Mouse (Mus musculus) thymus, adult 2 months (tissue): Measurements from ENCODE around the gene Usp49. TPM values are rescaled to one million over a fixed set of nuclear protein-coding genes. Genes with fewer than 3 reads are reported as not detected.

Experiments used
- DNase-seq: peaks from one replicate; pipeline ENCODE4 v3.0.0; 2021
- H3K27ac ChIP-seq: fragments of 200-500 bp; 2 replicates; pipeline ENCODE4 v1.5.1; 2012; ENCODE audit warnings: low read length, control low read depth; ENCODE audit not compliant: control insufficient read depth, insufficient read depth
- H3K27me3 ChIP-seq: fragments of 200-500 bp; 2 replicates; pipeline ENCODE4 v1.6.1; 2012; ENCODE audit warnings: mild to moderate bottlenecking, low read length, moderate library complexity, mixed read lengths; ENCODE audit not compliant: control insufficient read depth, insufficient read depth
- H3K36me3 ChIP-seq: fragments of 200-500 bp; 2 replicates; pipeline ENCODE4 v1.6.1; 2012; ENCODE audit warnings: mild to moderate bottlenecking, low read length, moderate library complexity; ENCODE audit not compliant: control insufficient read depth, insufficient read depth
- H3K4me1 ChIP-seq: fragments of 200-500 bp; replicated peaks from 2 replicates; pipeline ENCODE4 v1.6.1; 2012; ENCODE audit warnings: low read length; ENCODE audit not compliant: control insufficient read depth, insufficient read depth
- H3K4me3 ChIP-seq: fragments of 200-500 bp; 2 replicates; pipeline ENCODE4 v1.5.1; 2012; ENCODE audit warnings: mild to moderate bottlenecking, low read length, control low read depth, moderate library complexity; ENCODE audit not compliant: control insufficient read depth, insufficient read depth
- CTCF ChIP-seq: fragments of 200-500 bp; IDR thresholded peaks from 2 replicates; pipeline ENCODE4 v1.5.1; 2012; ENCODE audit warnings: mild to moderate bottlenecking, control low read depth, low read length, moderate library complexity, borderline replicate concordance; ENCODE audit not compliant: control insufficient read depth, poor library complexity, insufficient read depth; ENCODE audit errors: extremely low read depth
- POLR2A ChIP-seq: fragments of 200-500 bp; IDR thresholded peaks from 2 replicates; pipeline ENCODE4 v1.6.1; 2012; ENCODE audit warnings: mild to moderate bottlenecking, low read length, control low read depth, moderate library complexity; ENCODE audit not compliant: control insufficient read depth, poor library complexity, insufficient read depth; ENCODE audit errors: extremely low read depth
- WGBS: fragments of 180-500 bp; shearing (Covaris S2); methylation state at CpG from one replicate; pipeline ENCODE4 v1.1.7; 2018; 5-methylcytosine and 5-hydroxymethylcytosine counted together
- polyA plus RNA-seq: library from polyadenylated mRNA; depleted of rRNA; stranded (reverse); fragments of >200 nt; gene quantifications from 2 replicates; pipeline ENCODE4 v1.2.3, GENCODE M21; 2012

Gene Usp49
- polyA plus RNA-seq, 1 experiment, result 12.5 TPM

DNA sequence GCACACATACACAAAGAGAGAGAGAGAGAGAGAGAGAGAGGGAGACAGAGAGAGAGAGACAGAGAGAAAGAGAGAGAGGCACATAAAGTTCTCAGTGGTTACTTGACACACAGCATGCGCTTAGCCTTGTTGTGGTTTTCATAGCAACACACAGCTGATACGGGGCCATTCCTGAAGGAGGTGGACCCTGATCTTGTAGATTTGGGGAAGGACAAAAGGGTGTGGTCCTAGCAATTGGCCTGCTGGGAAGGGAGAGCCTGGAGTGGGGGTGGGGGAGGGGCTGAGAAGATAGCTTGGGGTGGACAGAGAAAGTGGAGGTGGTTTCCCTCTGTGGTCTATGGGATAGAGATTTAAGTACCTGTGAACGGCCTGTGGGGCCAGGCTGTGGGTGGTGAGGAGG, 79.5 kb downstream of the Usp49 start:
- WGBS, result 14% methylated on average over 3 of the region's 3 CpGs
- no peak for TF ChIP-seq CTCF
- TF ChIP-seq POLR2A, result no peak
- Histone ChIP-seq H3K4me3 (no peak overlapping the region), H3K27ac (no peak overlapping the region), H3K27me3 (no peaks in the 10 kb centered on the region), H3K4me1 (no peaks in the 10 kb centered on the region), H3K36me3 (no peaks in the 10 kb centered on the region)
- no peak for DNase-seq

DNA sequence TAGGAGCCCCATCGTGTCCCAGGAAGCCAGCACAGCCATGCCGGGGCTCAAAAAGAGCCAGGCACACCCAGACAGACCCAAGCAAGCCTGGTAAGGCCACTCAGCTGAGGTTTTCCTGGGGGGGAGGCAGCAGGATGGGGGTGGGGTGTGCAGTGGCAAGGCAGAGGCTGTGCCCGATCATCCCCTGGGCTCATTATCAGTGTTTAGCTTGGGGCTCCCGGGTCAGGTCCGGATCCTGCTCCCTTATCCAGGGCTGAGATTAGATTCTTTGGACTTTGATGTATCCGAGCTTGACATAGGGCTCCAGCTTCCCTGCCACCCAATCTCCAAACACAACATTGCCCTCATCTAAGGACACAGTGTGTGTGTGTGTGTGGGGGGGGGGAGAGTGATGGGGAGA, 81.4 kb downstream of the Usp49 start:
- Histone ChIP-seq H3K4me1 (no peaks in the 10 kb centered on the region), H3K4me3 (no peak overlapping the region), H3K27me3 (no peaks in the 10 kb centered on the region), H3K27ac (no peak overlapping the region), H3K36me3 (no peaks in the 10 kb centered on the region)
- DNase-seq, result no peak
- TF ChIP-seq CTCF (no peak), POLR2A (no peak)
- 88% methylated on average over 6 of the region's 6 CpGs for WGBS

DNA sequence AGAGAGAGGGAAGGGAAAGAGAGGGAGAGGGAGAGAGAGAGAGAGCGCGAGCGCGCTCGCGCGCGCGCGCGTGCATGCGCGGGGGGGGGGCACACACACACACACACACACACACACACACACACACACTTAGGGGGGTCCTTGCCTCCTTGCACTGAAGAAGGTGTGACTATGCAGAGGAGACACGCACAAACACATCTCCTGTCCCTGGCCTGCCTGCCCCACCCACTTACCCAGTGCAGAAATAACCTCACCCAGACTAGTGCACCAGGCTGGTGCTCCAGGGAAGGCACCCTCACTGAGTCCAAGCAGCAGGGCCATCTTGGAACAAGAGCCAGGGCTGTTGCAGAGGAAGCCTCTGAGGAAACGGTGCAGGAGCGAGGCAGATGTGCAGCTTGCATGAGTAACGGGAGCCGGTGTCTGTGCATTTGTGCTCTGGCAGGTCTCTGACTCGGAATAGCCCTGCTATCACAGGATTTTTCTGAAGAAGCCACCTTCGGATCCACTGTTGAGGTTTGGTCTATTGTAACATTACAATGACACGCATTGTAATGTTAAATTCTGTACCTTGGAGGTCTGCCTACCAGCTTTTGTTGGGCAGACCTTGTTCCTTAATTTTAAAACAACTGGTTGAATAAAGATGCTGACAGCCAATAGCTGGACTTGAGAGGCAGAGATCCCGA, 82.5 kb downstream of the Usp49 start:
- no peak for TF ChIP-seq CTCF
- no peak for TF ChIP-seq POLR2A
- Histone ChIP-seq H3K27ac (no peak overlapping the region), H3K27me3 (no peaks in the 10 kb centered on the region), H3K36me3 (no peaks in the 10 kb centered on the region), H3K4me1 (no peaks in the 10 kb centered on the region), H3K4me3 (no peak overlapping the region)
- 78% methylated on average over 21 of the region's 22 CpGs for WGBS
- DNase-seq, result no peak

DNA sequence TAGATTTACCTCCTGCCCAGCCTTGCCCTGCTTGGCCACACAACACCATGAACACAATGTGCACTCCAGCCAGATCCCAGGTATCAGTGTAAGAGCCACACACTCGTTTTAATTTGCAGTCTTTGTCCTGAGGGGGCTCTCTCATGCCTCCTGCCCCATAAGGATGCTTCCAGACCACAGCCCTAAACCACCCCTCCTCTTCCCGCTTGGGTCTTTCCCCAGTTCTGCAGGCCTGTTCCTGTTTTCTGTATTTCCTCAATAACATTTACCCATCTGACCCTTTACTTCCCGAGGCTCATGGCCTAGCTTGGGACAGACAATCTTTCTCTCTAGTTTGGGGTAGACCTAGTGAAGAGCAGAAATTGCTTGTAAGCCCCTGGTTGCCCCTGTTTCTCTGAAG, 84.5 kb downstream of the Usp49 start:
- Histone ChIP-seq H3K27ac (no peak overlapping the region), H3K27me3 (no peaks in the 10 kb centered on the region), H3K36me3 (no peaks in the 10 kb centered on the region), H3K4me3 (no peak overlapping the region), H3K4me1 (no peaks in the 10 kb centered on the region)
- WGBS, result 12% methylated on average over 3 of the region's 3 CpGs
- TF ChIP-seq CTCF, result no peak
- no peak for TF ChIP-seq POLR2A
- DNase-seq, result no peak

DNA sequence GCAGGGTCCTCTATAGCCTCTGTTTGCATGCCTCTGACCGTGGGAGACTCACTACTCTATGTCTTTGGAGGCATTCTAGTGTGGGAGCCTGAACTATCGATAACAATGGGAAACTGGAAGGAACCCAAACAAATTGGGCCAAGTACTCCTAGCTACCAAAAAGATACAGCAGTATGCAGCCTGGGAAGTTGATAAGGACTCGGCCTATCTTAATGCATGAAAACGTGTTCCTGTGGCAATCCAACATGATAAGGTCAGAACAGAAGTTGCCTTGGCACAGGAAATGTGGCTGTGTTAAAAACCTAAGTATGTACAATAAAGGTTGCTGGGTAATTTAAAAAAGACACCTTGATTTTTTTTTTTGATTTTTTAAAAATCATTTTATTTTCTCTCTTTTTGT, 90.7 kb downstream of the Usp49 start:
- Histone ChIP-seq H3K27me3 (no peaks in the 10 kb centered on the region), H3K4me1 (no peaks in the 10 kb centered on the region), H3K27ac (no peak overlapping the region), H3K36me3 (no peaks in the 10 kb centered on the region), H3K4me3 (no peak overlapping the region)
- WGBS, result 85% methylated on average over 4 of the region's 4 CpGs
- TF ChIP-seq CTCF (no peak), POLR2A (no peak)
- no peak for DNase-seq

DNA sequence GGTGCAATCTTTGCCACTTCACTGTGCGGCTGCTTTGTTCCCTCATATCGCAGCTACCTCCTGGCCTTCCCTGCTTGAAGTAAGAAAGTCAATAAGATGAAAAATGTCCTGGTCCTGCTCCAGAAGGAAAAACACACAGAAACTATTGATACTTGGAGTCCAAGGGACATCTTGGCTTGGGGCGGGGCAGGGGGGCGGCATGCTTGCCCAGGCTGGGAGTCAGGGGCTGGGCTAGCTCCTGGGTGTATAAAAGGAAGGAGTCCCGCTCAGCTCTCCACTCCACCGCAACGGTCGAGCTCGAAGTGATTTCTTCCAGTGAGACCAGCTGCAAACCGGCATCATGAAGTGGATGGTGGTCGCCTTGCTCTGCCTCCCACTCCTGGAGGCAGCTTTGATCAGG, 96.1 kb downstream of the Usp49 start, which contains the start of gene Pgc:
Pgc (plus strand) TSS at position 277 of the 400 bp plus-strand sequence.
- H3K4me3 ChIP-seq, result no peak within 1 kb of the TSS
- 90% methylated on average over 11 of the region's 11 CpGs for WGBS
- H3K36me3 ChIP-seq, result no peaks in the 10 kb centered on the region
- H3K27me3 ChIP-seq, result no peaks in the 10 kb centered on the region
- H3K27ac ChIP-seq, result no peak within 1 kb of the TSS
- H3K4me1 ChIP-seq, result no peaks in the 10 kb centered on the region
- no peak for DNase-seq
- no peak for TF ChIP-seq POLR2A
- TF ChIP-seq CTCF, result no peak

DNA sequence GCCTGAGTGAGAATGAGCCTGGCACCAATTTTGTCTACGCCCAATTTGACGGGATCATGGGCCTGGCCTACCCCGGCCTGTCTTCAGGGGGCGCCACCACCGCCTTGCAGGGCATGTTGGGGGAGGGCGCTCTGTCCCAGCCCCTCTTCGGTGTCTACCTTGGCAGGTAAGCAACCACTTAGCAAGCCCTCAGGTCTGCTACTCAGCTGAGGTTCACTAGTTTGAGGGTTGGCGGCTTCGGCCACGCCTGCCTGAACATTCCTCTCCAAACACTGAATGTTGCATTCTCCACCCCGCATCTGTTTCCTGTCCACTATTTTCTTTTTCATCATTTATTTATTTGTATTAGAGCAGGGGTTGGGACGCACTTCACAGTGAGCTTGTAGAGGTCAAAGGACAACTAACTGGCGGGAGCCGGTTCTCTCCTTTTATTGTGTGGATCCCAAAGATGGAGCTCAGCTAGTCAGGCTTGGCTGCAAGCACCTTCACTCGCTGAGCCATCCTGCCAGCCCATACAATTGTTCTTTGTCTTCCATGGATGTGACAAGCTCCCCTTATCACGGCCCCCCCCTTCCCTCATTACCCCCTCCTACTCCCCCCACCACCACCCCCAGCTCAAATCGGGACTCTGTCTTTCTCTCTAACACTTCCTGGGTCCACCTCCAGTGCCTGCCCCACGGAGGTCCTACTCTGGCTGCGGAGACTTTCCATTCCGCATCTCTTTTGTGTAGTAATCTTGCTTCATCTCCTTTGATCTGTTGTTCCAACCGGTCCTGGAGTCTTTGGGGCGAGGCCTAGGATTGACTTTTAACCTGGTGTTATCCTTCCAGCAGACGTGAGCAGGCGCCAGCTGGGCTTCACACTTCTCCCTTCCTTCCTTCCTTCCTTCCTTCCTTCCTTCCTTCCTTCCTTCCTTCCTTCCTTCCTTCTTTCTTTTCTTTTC, 100.4 kb downstream of the Usp49 start:
- TF ChIP-seq CTCF (no peak), POLR2A (no peak)
- no peak for DNase-seq
- 86% methylated on average over 24 of the region's 24 CpGs for WGBS
- Histone ChIP-seq H3K4me1 (no peaks in the 10 kb centered on the region), H3K4me3 (no peak overlapping the region), H3K27me3 (no peaks in the 10 kb centered on the region), H3K36me3 (no peaks in the 10 kb centered on the region), H3K27ac (no peak overlapping the region)
